In genomic region chr9:51750144-51750543, GRCm38 (mm10) we compare ENCODE assay signal across 31 mouse cellular contexts. TPM values are rescaled to one million over a fixed set of nuclear protein-coding genes. Genes with fewer than 3 reads are reported as not detected.
A peak's percentile ranks its signal among the peaks of the same experiment; 100 is the strongest.
DNase-seq lines count a peak whose midpoint lies in the region; ATAC-seq and TF ChIP-seq lines count a peak whose summit lies in the region.
"Had no signal": no experiment of that assay in that cellular context is flagged by ENCODE, and none has a peak within 500 bp of the region (broad histone marks: within the 10 kb centered on the region; RNA-seq: fewer than 3 reads in every experiment).

No protein-coding gene starts in this region.

- H3K27me3 ChIP-seq in kidney, embryonic 15.5 days = peaks cover 4% of the 10 kb centered on the region; the same call in 1 of the 2 replicates
- H3K27me3 ChIP-seq in lung, embryonic 14.5 days (ENCODE audit: insufficient read depth, low read length) = no peaks in the 10 kb centered on the region
- no peaks in the 10 kb centered on the region for H3K27me3 ChIP-seq in lung, postnatal 0 days (replicated peaks; ENCODE audit: insufficient read depth, low read length)
- H3K27me3 ChIP-seq: CH12.LX; embryonic facial prominence, embryonic 13.5 days; forebrain, embryonic 13.5 days; heart, embryonic 13.5 days had no signal

- H3K4me1 ChIP-seq in kidney, embryonic 15.5 days = peaks cover 8% of the 10 kb centered on the region
- H3K4me1 ChIP-seq in lung, embryonic 14.5 days (ENCODE audit: insufficient read depth) = 0 out of 2 replicates have a peak, but pooled peaks cover 3% of the 10 kb centered on the region
- H3K4me1 ChIP-seq in lung, adult 2 months (ENCODE audit: control insufficient read depth, insufficient read depth, low read length) = no peaks in the 10 kb centered on the region
- 0 out of 2 replicates have a peak, but pooled peaks cover 3% of the 10 kb centered on the region for H3K4me1 ChIP-seq in lung, postnatal 0 days (ENCODE audit: insufficient read depth, low read depth, low read length)
- H3K4me1 ChIP-seq: embryonic facial prominence, embryonic 13.5 days; forebrain, embryonic 10.5 days; forebrain, embryonic 13.5 days had no signal

- no peak overlapping the region for H3K27ac ChIP-seq in kidney, embryonic 15.5 days
- H3K27ac ChIP-seq in lung, embryonic 14.5 days (ENCODE audit: low read depth) = peak overlapping the region; percentile 33; the same call in 1 of the 2 replicates
- H3K27ac ChIP-seq in lung, postnatal 0 days (ENCODE audit: low read length) = no peak overlapping the region
- H3K27ac ChIP-seq: embryonic facial prominence, embryonic 13.5 days; forebrain, embryonic 10.5 days; forebrain, embryonic 13.5 days; heart, adult 2 months; heart, embryonic 10.5 days; heart, embryonic 13.5 days; hindbrain, embryonic 14.5 days had no signal

- no peak for TF ChIP-seq EP300 in lung, postnatal 0 days (IDR thresholded peaks at IDR 0.05)

- no peak overlapping the region for H3K9ac ChIP-seq in kidney, embryonic 15.5 days
- no peak overlapping the region for H3K9ac ChIP-seq in lung, embryonic 14.5 days
- H3K9ac ChIP-seq in lung, postnatal 0 days (replicated peaks; ENCODE audit: low read depth) = no peak overlapping the region
- H3K9ac ChIP-seq: embryonic facial prominence, embryonic 13.5 days; forebrain, embryonic 13.5 days; heart, embryonic 13.5 days; hindbrain, embryonic 14.5 days had no signal

- no peaks in the 10 kb centered on the region for H3K36me3 ChIP-seq in kidney, embryonic 15.5 days
- H3K36me3 ChIP-seq in lung, embryonic 14.5 days (ENCODE audit: insufficient read depth) = no peaks in the 10 kb centered on the region
- H3K36me3 ChIP-seq in lung, postnatal 0 days (ENCODE audit: insufficient read depth, low read length) = no peaks in the 10 kb centered on the region
- H3K36me3 ChIP-seq: embryonic facial prominence, embryonic 13.5 days; forebrain, embryonic 10.5 days; G1E; heart, embryonic 10.5 days; heart, embryonic 13.5 days had no signal

- H3K4me3 ChIP-seq in kidney, embryonic 15.5 days (replicated peaks) = no peak overlapping the region
- H3K4me3 ChIP-seq in lung, embryonic 14.5 days (ENCODE audit: low read depth, low read length) = no peak overlapping the region
- H3K4me3 ChIP-seq in lung, adult 2 months (replicated peaks; ENCODE audit: extremely low read depth, low read depth, low read length) = no peak overlapping the region
- no peak overlapping the region for H3K4me3 ChIP-seq in lung, postnatal 0 days (ENCODE audit: low read depth, low read length)
- H3K4me3 ChIP-seq: embryonic facial prominence, embryonic 13.5 days; forebrain, embryonic 10.5 days; forebrain, embryonic 13.5 days; heart, adult 2 months; heart, embryonic 10.5 days; heart, embryonic 13.5 days had no signal

- WGBS in kidney, embryonic 15.5 days = 32% methylated on average over 4 of the region's 4 CpGs
- 27% methylated on average over 4 of the region's 4 CpGs for WGBS in lung, embryonic 14.5 days
- 60% methylated on average over 4 of the region's 4 CpGs for WGBS in lung, adult 2 months
- 54% methylated on average over 4 of the region's 4 CpGs for WGBS in lung, postnatal 0 days

- no peak for TF ChIP-seq CTCF in lung, embryonic 14.5 days (IDR thresholded peaks at IDR 0.05; ENCODE audit: low read depth)
- TF ChIP-seq CTCF in lung, adult 2 months (IDR thresholded peaks at IDR 0.05; ENCODE audit: insufficient read depth, low read length) = no peak
- TF ChIP-seq CTCF in lung, postnatal 0 days (IDR thresholded peaks at IDR 0.05) = no peak

- H3K9me3 ChIP-seq in kidney, embryonic 15.5 days (replicated peaks) = no peaks in the 10 kb centered on the region
- no peaks in the 10 kb centered on the region for H3K9me3 ChIP-seq in lung, embryonic 14.5 days (ENCODE audit: low read depth, low read length)
- H3K9me3 ChIP-seq in lung, postnatal 0 days (ENCODE audit: low read length) = no peaks in the 10 kb centered on the region
- H3K9me3 ChIP-seq: embryonic facial prominence, embryonic 13.5 days; forebrain, embryonic 10.5 days; forebrain, embryonic 13.5 days; G1E; heart, embryonic 10.5 days; heart, embryonic 13.5 days had no signal

- H3K4me2 ChIP-seq in kidney, embryonic 15.5 days = 0 out of 2 replicates have a peak overlapping the region, but pooled peaks have one; percentile 9
- no peak overlapping the region for H3K4me2 ChIP-seq in lung, embryonic 14.5 days
- H3K4me2 ChIP-seq in lung, postnatal 0 days (replicated peaks; ENCODE audit: low read depth, low read length) = no peak overlapping the region
- H3K4me2 ChIP-seq: embryonic facial prominence, embryonic 13.5 days; forebrain, embryonic 13.5 days; heart, embryonic 13.5 days; hindbrain, embryonic 14.5 days had no signal

- ATAC-seq in kidney, embryonic 15.5 days (replicated peaks; ENCODE audit: low FRiP score) = no peak; the same call in 1 of the 2 replicates
- ATAC-seq in lung, embryonic 14.5 days (ENCODE audit: insufficient read depth) = peak; percentile 75
- no peak for ATAC-seq in lung, postnatal 0 days
- ATAC-seq: forebrain, embryonic 13.5 days; forebrain, embryonic 16.5 days; Patski had no signal

- TF ChIP-seq POLR2A in lung, adult 2 months (IDR thresholded peaks at IDR 0.05; ENCODE audit: borderline replicate concordance, extremely low read depth, low read depth, low read length) = no peak

- no peak for DNase-seq in kidney, adult 8-10 months
- peak; percentile 88 for DNase-seq in lung, embryonic 14.5 days
- no peak for DNase-seq in lung, adult 2 months
- DNase-seq in lung, postnatal 0 days (ENCODE audit: low spot score) = peak; percentile 31
- no peak for DNase-seq in lung, postnatal 25 days (ENCODE audit: low spot score)
- no peak for DNase-seq in left cerebral cortex, adult 8-10 months (ENCODE audit: low spot score in 2 of 2)
- DNase-seq: adrenal gland, postnatal 10 days; adrenal gland, postnatal 36 days; B cell, adult 2 months; cerebellum, adult 11 months; cerebellum, adult 2 months; cerebellum, adult 9-11 months; cerebellum, postnatal 25 days; gastrocnemius, postnatal 10 days; gastrocnemius, postnatal 36 days; heart, adult 2 months; heart, postnatal 14 days; heart, postnatal 4 days had no signal

RNA-seq across cellular contexts. Expression of gene Arhgap20, which starts 15.0 kb away (rescaled TPM):
- 3.5 and 6.0 TPM in 2 replicates for polyA plus RNA-seq in kidney, embryonic 15.5 days (2015; fragmentation: Nextera tagmentation; extraction: Ambion mirVana)
- polyA plus RNA-seq in lung, embryonic 14.5 days (2014; fragmentation: Nextera tagmentation; extraction: Ambion mirVana) = 16.2 and 18.1 TPM in 2 replicates
- 1.1 and 1.5 TPM in 2 replicates for polyA plus RNA-seq in lung, adult 2 months (2012; rRNA removed)
- 7.5 and 9.3 TPM in 2 replicates for polyA plus RNA-seq in lung, postnatal 0 days (2015; fragmentation: Nextera tagmentation; extraction: Ambion mirVana)
- 10 to 100 TPM; 72.4 to 85.5 (median 78.3) TPM for total RNA-seq in left cerebral cortex, adult 8-10 months (2022)
- total RNA-seq: common myeloid progenitor, adult 5-6 weeks; granulocyte monocyte progenitor cell, adult 5-6 weeks had no signal
- polyA plus RNA-seq: G1E had no signal

Comparison
In these comparisons a context has a peak if more than half of its experiments do, and no peak if none do; other contexts are left out.
1. DNase-seq: peak in lung, embryonic 14.5 days (single experiment) and lung, postnatal 0 days (single experiment); none in kidney, adult 8-10 months (0 of 2), lung, adult 2 months (single experiment), lung, postnatal 25 days (single experiment) and left cerebral cortex, adult 8-10 months (0 of 2).